Mouse (Mus musculus) adrenal gland, adult (tissue): Measurements from ENCODE around the gene Baiap2l2.

Source experiments
- DNase-seq, 2 experiments: peaks; one replicate each; pipeline ENCODE4 v3.0.0; 2022 to 2023; ENCODE audit warnings: low spot score in 1 of 2; ENCODE audit not compliant: inconsistent age in 2 of 2

Baiap2l2 gene

DNA sequence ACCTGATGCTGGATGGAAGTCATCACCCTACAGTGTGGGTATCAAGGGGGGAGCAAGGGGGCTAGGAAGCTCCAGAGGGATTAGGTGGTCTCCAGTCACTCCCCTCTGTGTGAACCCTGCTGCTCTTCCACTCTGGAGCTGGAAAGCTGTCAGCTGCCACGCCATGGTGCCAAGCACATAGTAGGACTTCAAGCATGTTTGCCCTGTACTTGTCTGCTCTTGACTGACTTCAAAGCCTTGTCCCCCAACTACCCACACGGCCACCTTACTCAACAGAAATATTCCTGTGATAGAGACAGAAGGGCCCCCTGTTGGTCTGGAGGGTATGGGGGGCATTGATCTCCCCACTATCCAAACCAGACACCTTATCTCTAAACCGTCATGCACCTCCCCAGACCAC lies 69.1 kb downstream of the Baiap2l2 start:
- no peak for DNase-seq

DNA sequence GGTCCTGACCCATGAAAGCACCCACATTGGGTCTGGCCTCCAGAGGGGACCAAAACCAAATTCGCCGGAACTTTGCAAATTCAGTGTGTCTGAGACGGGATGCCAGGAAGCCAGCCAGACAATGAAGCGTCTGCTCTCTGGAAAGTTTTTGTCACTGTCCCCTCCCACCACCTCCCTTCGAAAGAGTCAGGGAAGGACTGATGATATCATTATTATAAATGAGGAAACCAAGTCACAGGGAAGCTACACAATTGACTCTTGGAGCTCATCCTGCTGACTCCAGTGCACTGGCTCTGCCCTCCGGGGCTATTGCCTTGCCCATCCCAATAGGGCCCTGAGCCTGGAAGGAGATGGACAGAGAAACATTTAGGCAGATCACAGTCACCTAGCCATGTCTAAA lies 71.7 kb downstream of the Baiap2l2 start:
- DNase-seq, result no peak

DNA sequence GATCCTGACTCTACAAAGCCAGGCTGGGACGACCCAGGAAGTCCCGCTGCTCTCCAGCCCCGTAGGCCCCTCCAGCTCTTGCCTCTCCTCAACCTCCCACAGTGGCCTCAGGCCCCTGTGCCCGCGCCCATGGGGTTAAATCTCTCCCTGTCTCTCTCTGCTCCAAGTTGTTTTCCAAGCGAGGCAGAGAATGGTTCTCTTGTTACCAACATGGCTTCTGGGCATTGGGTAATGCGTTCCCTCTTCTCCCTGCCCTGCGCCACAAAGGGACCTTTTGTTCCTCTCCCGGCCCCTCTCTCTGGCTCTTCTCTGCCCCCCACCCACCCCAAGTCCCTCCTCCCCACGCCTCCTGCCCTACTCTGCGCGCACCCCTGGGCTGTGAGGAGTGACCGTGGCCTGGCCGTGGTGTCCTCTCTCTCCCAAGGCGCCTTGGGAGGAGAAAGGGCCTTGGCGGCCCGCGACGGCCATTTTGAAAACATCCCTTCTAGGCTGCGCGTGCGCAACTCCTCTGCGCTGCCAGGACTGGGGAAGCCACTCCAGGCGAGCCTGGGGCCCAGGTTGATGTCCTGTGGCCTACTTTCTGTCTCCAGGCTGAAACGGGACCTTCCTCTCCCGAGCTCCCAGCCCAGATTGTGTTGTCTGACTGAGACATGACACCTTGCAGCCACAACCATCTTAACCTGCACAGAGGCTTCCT lies 72.4 kb downstream of the Baiap2l2 start:
- DNase-seq, result no peak

DNA sequence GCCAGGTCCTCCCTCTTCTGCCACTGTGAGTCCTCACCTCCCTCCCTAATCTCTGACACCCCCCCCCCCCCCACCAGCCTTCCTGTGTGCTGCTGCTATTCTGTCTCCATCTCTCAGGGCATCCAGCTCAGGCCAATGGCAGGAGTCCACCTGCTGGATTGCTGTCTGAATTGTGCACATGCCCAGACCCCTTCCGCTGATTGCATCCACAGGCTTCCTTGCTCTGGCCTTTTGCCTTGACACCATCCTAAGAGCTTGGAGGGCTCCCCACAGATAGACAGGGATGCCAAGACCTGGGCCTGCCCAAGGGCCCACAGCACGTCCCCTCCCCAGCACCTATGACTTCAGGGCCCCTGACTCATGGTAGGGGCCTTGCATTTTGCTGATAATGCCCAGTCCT lies 75.0 kb downstream of the Baiap2l2 start:
- DNase-seq, result no peak

DNA sequence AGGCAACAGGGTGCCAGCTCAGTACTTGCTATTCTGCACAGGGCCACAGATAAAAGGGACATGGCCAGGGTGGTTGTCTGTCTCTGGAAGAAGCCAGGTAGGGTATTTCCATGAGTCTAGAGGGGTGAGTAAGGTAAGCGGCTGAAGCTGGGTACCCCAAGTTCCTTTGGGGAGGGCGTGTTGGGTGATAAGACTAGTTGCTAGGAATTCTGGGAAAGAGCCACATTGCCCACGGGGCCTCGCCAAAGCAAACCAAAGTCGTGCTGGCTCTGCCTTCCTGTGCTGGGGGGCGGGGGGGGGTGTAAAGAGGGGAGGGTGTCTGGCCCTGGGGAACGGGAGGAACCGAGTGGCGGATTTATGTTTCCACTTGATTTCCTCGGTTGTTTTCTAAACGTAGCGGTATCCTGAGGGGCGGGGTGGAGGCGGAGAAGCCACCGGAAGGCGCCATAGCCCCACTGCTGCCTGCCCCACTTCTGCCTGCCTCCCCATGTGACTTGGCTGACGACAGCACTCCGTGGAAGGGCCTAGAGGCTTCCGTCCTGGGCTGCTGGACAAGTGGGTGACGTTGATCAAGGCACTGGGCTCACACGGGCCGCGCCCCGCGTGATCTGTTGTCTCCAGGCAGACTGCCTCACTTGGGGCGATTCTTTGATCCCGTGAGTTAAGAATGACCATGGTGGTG lies 76.4 kb downstream of the Baiap2l2 start:
- DNase-seq, result peak; percentile 68 to 72

DNA sequence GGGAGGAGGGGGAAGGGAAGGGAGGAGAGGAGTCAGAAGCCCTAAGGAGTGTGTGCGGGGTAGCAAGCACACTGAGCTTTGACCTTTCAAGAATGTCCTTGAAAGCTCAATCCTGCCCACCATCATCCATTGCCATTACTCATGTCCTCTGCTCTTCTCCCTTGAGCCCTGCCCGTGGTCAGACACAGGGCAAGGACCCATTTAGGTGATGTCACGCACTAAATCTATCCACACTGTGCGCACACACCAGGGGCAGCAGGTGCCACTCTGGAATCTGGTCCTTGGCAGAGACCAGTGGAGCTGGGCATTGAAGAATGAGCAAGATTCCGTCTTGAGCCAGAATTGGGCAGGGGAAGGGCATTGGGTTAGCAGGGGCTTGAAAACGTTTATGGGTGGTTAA lies 77.1 kb downstream of the Baiap2l2 start:
- peak; percentile 87 to 89 for DNase-seq
